Mouse (Mus musculus): Measurements from ENCODE around the gene Rai14. TPM values are rescaled to one million over a fixed set of nuclear protein-coding genes. Genes with fewer than 3 reads are reported as not detected.

Gene Rai14
- total and polyA plus RNA-seq, 3 experiments, result not detected

- H3K79me2 ChIP-seq (ENCODE audit: control insufficient read depth, insufficient read depth, low read length, poor library complexity), result no peaks in the 10 kb centered on the region
- TF ChIP-seq ZKSCAN1 (IDR thresholded peaks at IDR 0.05; ENCODE audit: low read depth, low read length), result no peak
- no peak for TF ChIP-seq MYC (IDR thresholded peaks at IDR 0.05; ENCODE audit: low read depth, low read length)
- TF ChIP-seq MAFK (IDR thresholded peaks at IDR 0.05; ENCODE audit: borderline replicate concordance, low read depth, low read length), result no peak
- no peak for TF ChIP-seq GATA1 (IDR thresholded peaks at IDR 0.05; ENCODE audit: low read depth, low read length)
- no peak for TF ChIP-seq USF1 (IDR thresholded peaks at IDR 0.05; ENCODE audit: low read depth, low read length)
- TF ChIP-seq EP300 (IDR thresholded peaks at IDR 0.05; ENCODE audit: low read depth in 1 of 2, low read length in 2 of 2), result no peak
- TF ChIP-seq GABPA (IDR thresholded peaks at IDR 0.05; ENCODE audit: low read depth, low read length), result no peak
- TF ChIP-seq ZNF384 (IDR thresholded peaks at IDR 0.05; ENCODE audit: low read depth, low read length), result no peak
- TF ChIP-seq E2F4 (IDR thresholded peaks at IDR 0.05; ENCODE audit: borderline replicate concordance, low read depth, low read length), result no peak
- TF ChIP-seq ETS1 (IDR thresholded peaks at IDR 0.05; ENCODE audit: low read depth, low read length), result no peak
- TF ChIP-seq KAT2A (conservative IDR thresholded peaks at IDR 0.05; ENCODE audit: low read depth, low read length), result no peak
- no peak for TF ChIP-seq HCFC1 (IDR thresholded peaks at IDR 0.05; ENCODE audit: low read depth, low read length)
- TF ChIP-seq MXI1 (IDR thresholded peaks at IDR 0.05; ENCODE audit: low read depth, low read length), result no peak
- no peak for TF ChIP-seq NRF1 (IDR thresholded peaks at IDR 0.05; ENCODE audit: insufficient read depth, low read depth, low read length, poor library complexity, severe bottlenecking)
- no peaks in the 10 kb centered on the region for H3K36me3 ChIP-seq (ENCODE audit: control insufficient read depth in 1 of 2, insufficient read depth in 2 of 2, low read length in 2 of 2)
- no peak overlapping the region for H3K9ac ChIP-seq (ENCODE audit: control insufficient read depth, low read depth, low read length, poor library complexity, severe bottlenecking)
- DNase-seq (ENCODE audit: low read depth, low spot score), result no peak
- H3K4me1 ChIP-seq (ENCODE audit: control insufficient read depth in 1 of 2, insufficient read depth in 2 of 2, low read length in 2 of 2), result no peaks in the 10 kb centered on the region
- no peaks in the 10 kb centered on the region; a peak in 1 of 4 replicates for H3K27me3 ChIP-seq (ENCODE audit: control insufficient read depth in 1 of 2, insufficient read depth in 2 of 2, low read length in 2 of 2)
- H3K4me3 ChIP-seq (ENCODE audit: control insufficient read depth in 1 of 2, insufficient read depth in 1 of 2, low read depth in 2 of 2, low read length in 2 of 2), result no peak overlapping the region
- no peaks in the 10 kb centered on the region for H3K9me3 ChIP-seq (replicated peaks; ENCODE audit: insufficient read depth, low read length)
- H3K27ac ChIP-seq (ENCODE audit: control insufficient read depth, low read depth, low read length), result no peak overlapping the region
These were observed 8.0 kb downstream of the Rai14 start for GRCm38 (mm10) chr15:10706414-10706813.

GRCm38 (mm10) chr15:10705752-10706151, 8.7 kb downstream of the Rai14 start:
- no peak for DNase-seq (ENCODE audit: low read depth, low spot score)
- H3K9me3 ChIP-seq (replicated peaks; ENCODE audit: insufficient read depth, low read length), result no peaks in the 10 kb centered on the region
- H3K79me2 ChIP-seq (ENCODE audit: control insufficient read depth, insufficient read depth, low read length, poor library complexity), result no peaks in the 10 kb centered on the region
- H3K27me3 ChIP-seq (ENCODE audit: control insufficient read depth in 1 of 2, insufficient read depth in 2 of 2, low read length in 2 of 2), result no peaks in the 10 kb centered on the region; a peak in 1 of 4 replicates
- H3K36me3 ChIP-seq (ENCODE audit: control insufficient read depth in 1 of 2, insufficient read depth in 2 of 2, low read length in 2 of 2), result no peaks in the 10 kb centered on the region
- H3K9ac ChIP-seq (ENCODE audit: control insufficient read depth, low read depth, low read length, poor library complexity, severe bottlenecking), result no peak overlapping the region
- H3K4me3 ChIP-seq (ENCODE audit: control insufficient read depth in 1 of 2, insufficient read depth in 1 of 2, low read depth in 2 of 2, low read length in 2 of 2), result no peak overlapping the region
- TF ChIP-seq GABPA (IDR thresholded peaks at IDR 0.05; ENCODE audit: low read depth, low read length), result no peak
- TF ChIP-seq MEF2A (IDR thresholded peaks at IDR 0.05; ENCODE audit: extremely low read depth, insufficient replicate concordance, low read depth, low read length, poor library complexity, severe bottlenecking), result no peak
- no peak for TF ChIP-seq CHD1 (IDR thresholded peaks at IDR 0.05; ENCODE audit: low read depth, low read length)
- no peak for TF ChIP-seq MAX (IDR thresholded peaks at IDR 0.05; ENCODE audit: low read length)
- TF ChIP-seq MYB (IDR thresholded peaks at IDR 0.05; ENCODE audit: low read depth, low read length), result no peak
- TF ChIP-seq JUND (IDR thresholded peaks at IDR 0.05; ENCODE audit: low read depth, low read length), result no peak
- TF ChIP-seq MXI1 (IDR thresholded peaks at IDR 0.05; ENCODE audit: low read depth, low read length), result no peak
- TF ChIP-seq CHD2 (IDR thresholded peaks at IDR 0.05; ENCODE audit: low read length), result no peak
- no peak for TF ChIP-seq ELF1 (IDR thresholded peaks at IDR 0.05; ENCODE audit: low read depth, low read length)
- TF ChIP-seq MAZ (IDR thresholded peaks at IDR 0.05; ENCODE audit: low read depth, low read length), result no peak
- TF ChIP-seq ZNF384 (IDR thresholded peaks at IDR 0.05; ENCODE audit: low read depth, low read length), result no peak
- no peak for TF ChIP-seq E2F4 (IDR thresholded peaks at IDR 0.05; ENCODE audit: borderline replicate concordance, low read depth, low read length)
- TF ChIP-seq TAL1 (IDR thresholded peaks at IDR 0.05; ENCODE audit: low read length), result no peak
- no peak for TF ChIP-seq POLR2A (IDR thresholded peaks at IDR 0.05; ENCODE audit: control insufficient read depth in 1 of 2, insufficient read depth in 1 of 2, low read depth in 1 of 2, low read length in 2 of 2, poor library complexity in 1 of 2)
- TF ChIP-seq TCF12 (IDR thresholded peaks at IDR 0.05; ENCODE audit: low read depth, low read length), result no peak
- H3K27ac ChIP-seq (ENCODE audit: control insufficient read depth, low read depth, low read length), result no peak overlapping the region
- H3K4me1 ChIP-seq (ENCODE audit: control insufficient read depth in 1 of 2, insufficient read depth in 2 of 2, low read length in 2 of 2), result no peaks in the 10 kb centered on the region

All from MEL (cell line).